Mouse (Mus musculus): ENCODE results near the gene Nrip1. TPM values are rescaled to one million over a fixed set of nuclear protein-coding genes. Genes with fewer than 3 reads are reported as not detected.

The Nrip1 gene
- total and polyA plus RNA-seq, 3 experiments = 3.1 to 32.3 (median 20.6) TPM

GRCm38 (mm10) chr16:76299511-76299910, 74.1 kb downstream of the Nrip1 start:
- no peak for TF ChIP-seq EP300 (IDR thresholded peaks at IDR 0.05; ENCODE audit: insufficient read depth, low read depth, low read length)
- TF ChIP-seq POLR2A (IDR thresholded peaks at IDR 0.05; ENCODE audit: insufficient read depth, low read depth, low read length) = no peak
- TF ChIP-seq CTCF (IDR thresholded peaks at IDR 0.05) = no peak
- H3K36me3 ChIP-seq (ENCODE audit: control insufficient read depth, insufficient read depth, low read length) = peaks cover 13% of the 10 kb centered on the region

GRCm38 (mm10) chr16:76295322-76295721, 78.3 kb downstream of the Nrip1 start:
- no peak overlapping the region for H3K4me3 ChIP-seq
- no peaks in the 10 kb centered on the region for H3K27me3 ChIP-seq (ENCODE audit: control insufficient read depth, insufficient read depth, low read length)
- no peak for DNase-seq
- WGBS = 60% methylated on average over 14 of the region's 14 CpGs
- no peak overlapping the region for H3K9ac ChIP-seq (ENCODE audit: low read depth, low read length)
- no peak overlapping the region; the same call in 1 of the 2 replicates for H3K27ac ChIP-seq
- no peaks in the 10 kb centered on the region for H3K79me2 ChIP-seq (replicated peaks; ENCODE audit: control insufficient read depth, insufficient read depth, low read length)
- peaks cover 10% of the 10 kb centered on the region for H3K36me3 ChIP-seq (ENCODE audit: control insufficient read depth, insufficient read depth, low read length)
- H3K4me1 ChIP-seq (ENCODE audit: control insufficient read depth, insufficient read depth, low read length) = peaks cover 10% of the 10 kb centered on the region
- intact Hi-C loops (cut with DNase I) = loop anchor here (10.0 kb wide), 1 partner anchor 229 kb away; no protein-coding TSS in a partner anchor
- no peak for TF ChIP-seq POLR2A (IDR thresholded peaks at IDR 0.05; ENCODE audit: insufficient read depth, low read depth, low read length)

More at GRCm38 (mm10) chr16:76299511-76299910, 74.1 kb downstream of the Nrip1 start:
- Histone ChIP-seq H3K79me2 (replicated peaks; ENCODE audit: control insufficient read depth, insufficient read depth, low read length) (0 out of 2 replicates have a peak, but pooled peaks cover 2% of the 10 kb centered on the region), H3K27ac (no peak overlapping the region), H3K4me3 (no peak overlapping the region), H3K9ac (ENCODE audit: low read depth, low read length) (no peak overlapping the region), H3K4me1 (ENCODE audit: control insufficient read depth, insufficient read depth, low read length) (peaks cover 8% of the 10 kb centered on the region), H3K27me3 (ENCODE audit: control insufficient read depth, insufficient read depth, low read length) (no peaks in the 10 kb centered on the region)
- DNase-seq = no peak
- intact Hi-C loops (cut with DNase I) = loop anchor here (10.0 kb wide), 1 partner anchor 225 kb away; no protein-coding TSS in a partner anchor
- WGBS = 50% methylated on average over 2 of the region's 2 CpGs

GRCm38 (mm10) chr16:76294550-76294949, 79.1 kb downstream of the Nrip1 start:
- no peak for TF ChIP-seq CTCF (IDR thresholded peaks at IDR 0.05)
- TF ChIP-seq POLR2A (IDR thresholded peaks at IDR 0.05; ENCODE audit: insufficient read depth, low read depth, low read length) = no peak
- no peak for TF ChIP-seq EP300 (IDR thresholded peaks at IDR 0.05; ENCODE audit: insufficient read depth, low read depth, low read length)
- Histone ChIP-seq H3K4me3 (no peak overlapping the region), H3K27ac (peak overlapping the region; percentile 83), H3K27me3 (ENCODE audit: control insufficient read depth, insufficient read depth, low read length) (no peaks in the 10 kb centered on the region), H3K36me3 (ENCODE audit: control insufficient read depth, insufficient read depth, low read length) (peaks cover 7% of the 10 kb centered on the region), H3K4me1 (ENCODE audit: control insufficient read depth, insufficient read depth, low read length) (peaks cover 10% of the 10 kb centered on the region), H3K79me2 (replicated peaks; ENCODE audit: control insufficient read depth, insufficient read depth, low read length) (no peaks in the 10 kb centered on the region), H3K9ac (ENCODE audit: low read depth, low read length) (no peak overlapping the region)
- 44% methylated on average over 15 of the region's 15 CpGs for WGBS
- DNase-seq = no peak
- intact Hi-C loops (cut with DNase I) = loop anchor here (10.0 kb wide), 1 partner anchor 230 kb away; no protein-coding TSS in a partner anchor

DNA sequence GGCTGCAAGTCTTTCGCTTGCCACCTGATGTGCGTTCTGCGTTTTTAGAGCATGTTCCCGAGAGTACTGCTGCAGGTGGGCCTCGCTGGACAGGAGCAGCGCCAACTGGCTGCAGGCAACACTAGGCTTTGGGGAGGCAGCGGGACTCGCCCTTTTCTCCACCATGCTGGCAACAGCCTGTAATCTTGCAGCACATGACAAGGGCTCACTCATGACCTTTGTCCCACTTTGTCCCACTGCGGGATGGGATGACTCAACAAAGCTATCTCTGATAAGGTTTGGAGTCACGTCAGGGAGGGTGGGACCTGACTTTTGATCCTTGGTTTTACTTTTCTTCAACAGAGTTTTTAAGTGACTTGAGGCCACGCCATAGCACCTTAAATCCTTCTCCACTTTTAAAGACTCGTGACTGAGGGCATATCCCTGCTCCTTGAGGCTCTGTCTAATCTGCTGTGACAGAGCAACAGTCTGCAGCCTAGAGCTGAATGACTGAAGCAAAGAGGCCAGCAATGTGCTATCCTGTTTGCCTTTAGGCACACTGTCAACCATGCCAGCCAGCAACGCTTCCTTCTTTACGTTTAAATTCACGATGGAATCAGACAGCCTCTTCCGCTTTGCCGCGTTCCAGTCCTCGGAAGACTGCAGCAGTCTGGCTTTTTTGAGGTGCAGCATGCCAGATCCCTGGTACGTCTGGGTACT, 79.7 kb downstream of the Nrip1 start:
- peak overlapping the region; percentile 83 for H3K27ac ChIP-seq
- H3K4me1 ChIP-seq (ENCODE audit: control insufficient read depth, insufficient read depth, low read length) = peaks cover 10% of the 10 kb centered on the region
- peaks cover 5% of the 10 kb centered on the region; the same call in 1 of the 2 replicates for H3K36me3 ChIP-seq (ENCODE audit: control insufficient read depth, insufficient read depth, low read length)
- intact Hi-C loops (cut with DNase I) = loop anchor here (2.0 to 10.0 kb wide), 2 partner anchors 79 to 231 kb away; partner anchors contain the start of gene Nrip1
- 43% methylated on average over 20 of the region's 20 CpGs for WGBS
- DNase-seq = peak; percentile 57 to 74
- no peak overlapping the region for H3K9ac ChIP-seq (ENCODE audit: low read depth, low read length)
- H3K4me3 ChIP-seq = no peak overlapping the region
- no peaks in the 10 kb centered on the region for H3K79me2 ChIP-seq (replicated peaks; ENCODE audit: control insufficient read depth, insufficient read depth, low read length)
- no peaks in the 10 kb centered on the region for H3K27me3 ChIP-seq (ENCODE audit: control insufficient read depth, insufficient read depth, low read length)
- TF ChIP-seq EP300 (IDR thresholded peaks at IDR 0.05; ENCODE audit: insufficient read depth, low read depth, low read length) = no peak; the same call in 1 of the 2 replicates
- no peak; the same call in 1 of the 2 replicates for TF ChIP-seq CTCF (IDR thresholded peaks at IDR 0.05)
- no peak for TF ChIP-seq POLR2A (IDR thresholded peaks at IDR 0.05; ENCODE audit: insufficient read depth, low read depth, low read length)

DNA sequence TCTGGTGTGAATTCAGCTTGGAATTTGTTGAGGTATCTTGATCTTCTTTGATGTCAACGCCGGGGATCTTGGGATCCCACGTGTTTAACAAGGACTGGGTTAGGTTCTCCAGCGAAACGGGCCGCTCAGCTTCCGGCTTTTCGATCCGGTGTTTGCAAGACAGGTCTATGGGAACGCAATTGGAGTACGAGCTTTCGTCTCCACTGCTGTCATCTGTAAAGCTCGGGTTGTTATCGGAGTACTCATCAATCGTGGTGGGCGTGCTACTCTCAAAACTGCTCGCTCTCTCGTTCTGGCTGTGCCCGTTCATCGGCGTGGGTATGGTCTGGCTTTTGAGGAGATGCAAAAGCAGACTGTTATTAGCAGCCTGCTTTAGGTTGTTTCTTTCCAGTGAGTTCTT, 80.5 kb downstream of the Nrip1 start:
- no peak for TF ChIP-seq CTCF (IDR thresholded peaks at IDR 0.05)
- TF ChIP-seq EP300 (IDR thresholded peaks at IDR 0.05; ENCODE audit: insufficient read depth, low read depth, low read length) = no peak
- no peak for TF ChIP-seq POLR2A (IDR thresholded peaks at IDR 0.05; ENCODE audit: insufficient read depth, low read depth, low read length)
- H3K36me3 ChIP-seq (ENCODE audit: control insufficient read depth, insufficient read depth, low read length) = peaks cover 5% of the 10 kb centered on the region; the same call in 1 of the 2 replicates
- no peak for DNase-seq
- no peaks in the 10 kb centered on the region for H3K27me3 ChIP-seq (ENCODE audit: control insufficient read depth, insufficient read depth, low read length)
- 94% methylated on average over 21 of the region's 21 CpGs for WGBS
- no peaks in the 10 kb centered on the region for H3K79me2 ChIP-seq (replicated peaks; ENCODE audit: control insufficient read depth, insufficient read depth, low read length)
- peak overlapping the region; percentile 83 for H3K27ac ChIP-seq
- H3K4me1 ChIP-seq (ENCODE audit: control insufficient read depth, insufficient read depth, low read length) = peaks cover 10% of the 10 kb centered on the region
- intact Hi-C loops (cut with DNase I) = loop anchor here (2.0 to 10.0 kb wide), 2 partner anchors 80 to 232 kb away; partner anchors contain the start of gene Nrip1
- H3K9ac ChIP-seq (ENCODE audit: low read depth, low read length) = no peak overlapping the region
- H3K4me3 ChIP-seq = no peak overlapping the region

DNA sequence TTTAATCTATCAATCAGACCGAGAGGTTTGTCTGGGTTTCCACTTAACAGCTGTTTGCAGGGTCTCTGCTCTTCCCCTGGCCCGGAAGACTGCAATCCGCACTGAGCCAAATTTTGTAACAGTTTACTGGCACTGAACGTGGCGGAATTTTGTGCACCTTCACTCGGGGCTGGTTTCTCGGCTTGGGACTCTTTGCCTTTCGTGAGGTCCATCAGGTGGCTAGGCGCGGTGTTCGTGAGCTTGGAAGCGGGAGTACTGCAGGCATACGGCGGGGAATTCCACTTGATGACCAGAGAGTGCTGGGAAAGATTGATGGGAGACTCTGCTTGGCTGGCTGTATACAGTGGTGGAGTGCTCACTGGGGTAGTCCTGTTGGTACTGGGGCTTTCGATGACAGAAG, 81.0 kb downstream of the Nrip1 start:
- intact Hi-C loops (cut with DNase I) = loop anchor here (2.0 to 10.0 kb wide), 2 partner anchors 80 to 232 kb away; partner anchors contain the start of gene Nrip1
- Histone ChIP-seq H3K4me1 (ENCODE audit: control insufficient read depth, insufficient read depth, low read length) (peaks cover 10% of the 10 kb centered on the region), H3K9ac (ENCODE audit: low read depth, low read length) (no peak overlapping the region), H3K27me3 (ENCODE audit: control insufficient read depth, insufficient read depth, low read length) (no peaks in the 10 kb centered on the region), H3K4me3 (no peak overlapping the region), H3K79me2 (replicated peaks; ENCODE audit: control insufficient read depth, insufficient read depth, low read length) (no peaks in the 10 kb centered on the region), H3K27ac (no peak overlapping the region; the same call in 1 of the 2 replicates), H3K36me3 (ENCODE audit: control insufficient read depth, insufficient read depth, low read length) (no peaks in the 10 kb centered on the region)
- DNase-seq = no peak
- TF ChIP-seq EP300 (IDR thresholded peaks at IDR 0.05; ENCODE audit: insufficient read depth, low read depth, low read length) = no peak
- TF ChIP-seq POLR2A (IDR thresholded peaks at IDR 0.05; ENCODE audit: insufficient read depth, low read depth, low read length) = no peak
- no peak for TF ChIP-seq CTCF (IDR thresholded peaks at IDR 0.05)
- 86% methylated on average over 15 of the region's 15 CpGs for WGBS

All from heart, adult 2 months (tissue).